Mouse (Mus musculus) heart, adult 2 months (tissue): Measurements from ENCODE around the gene Slc25a28. TPM values are rescaled to one million over a fixed set of nuclear protein-coding genes. Genes with fewer than 3 reads are reported as not detected.

Source experiments
- DNase-seq, 2 experiments: peaks; one replicate each; pipeline ENCODE4 v3.0.0; 2021
- H3K27ac ChIP-seq: fragments of 200-600 bp; 2 replicates; pipeline ENCODE4 v1.8.1; 2022
- H3K27me3 ChIP-seq: fragments of 200-500 bp; 2 replicates; pipeline ENCODE4 v1.6.1; 2012; ENCODE audit warnings: mild to moderate bottlenecking, low read length, inconsistent platforms, mixed read lengths; ENCODE audit not compliant: control insufficient read depth, insufficient read depth
- H3K36me3 ChIP-seq: fragments of 200-500 bp; 2 replicates; pipeline ENCODE4 v1.6.1; 2012; ENCODE audit warnings: low read length, inconsistent platforms; ENCODE audit not compliant: control insufficient read depth, insufficient read depth
- H3K4me1 ChIP-seq: fragments of 200-500 bp; 2 replicates; pipeline ENCODE4 v1.6.1; 2011; ENCODE audit warnings: low read length; ENCODE audit not compliant: control insufficient read depth, insufficient read depth
- H3K4me3 ChIP-seq: fragments of 200-600 bp; 2 replicates; pipeline ENCODE4 v1.8.1; 2022
- H3K79me2 ChIP-seq: fragments of 200-500 bp; replicated peaks from 2 replicates; pipeline ENCODE4 v1.6.1; 2012; ENCODE audit warnings: mild to moderate bottlenecking, inconsistent platforms, low read length, moderate library complexity, mixed read lengths; ENCODE audit not compliant: control insufficient read depth, insufficient read depth
- H3K9ac ChIP-seq: fragments of 200-500 bp; 2 replicates; pipeline ENCODE4 v1.6.1; 2012; ENCODE audit warnings: low read depth, mild to moderate bottlenecking, control low read depth, inconsistent platforms, low read length, mixed read lengths
- CTCF ChIP-seq: fragments of 200-600 bp; IDR thresholded peaks from 2 replicates; pipeline ENCODE4 v1.8.1; 2022; ENCODE audit warnings: antibody characterized with exemption, mild to moderate bottlenecking, moderate library complexity
- EP300 ChIP-seq: fragments of 200-500 bp; IDR thresholded peaks from 2 replicates; pipeline ENCODE4 v1.6.1; 2011; ENCODE audit warnings: low read depth, low read length, control low read depth; ENCODE audit not compliant: insufficient read depth
- POLR2A ChIP-seq: fragments of 200-500 bp; IDR thresholded peaks from 2 replicates; pipeline ENCODE4 v1.6.1; 2011; ENCODE audit warnings: mild to moderate bottlenecking, low read depth, low read length, control low read depth; ENCODE audit not compliant: insufficient read depth
- WGBS: fragments of 180-500 bp; shearing (Covaris S2); methylation state at CpG from one replicate; pipeline ENCODE4 v1.1.7; 2018; 5-methylcytosine and 5-hydroxymethylcytosine counted together
- intact Hi-C: fragments of 180-260 bp; cut with DNase I; formaldehyde crosslinking; loops from one replicate; pipeline ENCODE4 v1.15.1; 2025
- polyA plus RNA-seq: library from polyadenylated mRNA; depleted of rRNA; stranded (reverse); fragments of >200 nt; gene quantifications from 2 replicates; pipeline ENCODE4 v1.2.3, GENCODE M21; 2012
- total RNA-seq, 2 experiments: library from RNA; stranded (reverse); gene quantifications; 2 replicates each; pipeline ENCODE4 v1.2.3; 2021

The Slc25a28 gene
- total and polyA plus RNA-seq, 3 experiments, result 23.3 to 48.3 (median 31.7) TPM

- Histone ChIP-seq H3K4me1 (peaks cover 6% of the 10 kb centered on the region), H3K27me3 (no peaks in the 10 kb centered on the region), H3K4me3 (peak overlapping the region; percentile 87), H3K79me2 (peaks cover 6% of the 10 kb centered on the region), H3K9ac (peak overlapping the region; percentile 94), H3K36me3 (no peaks in the 10 kb centered on the region; the same call in 1 of the 2 replicates), H3K27ac (peak overlapping the region; percentile 83)
- DNase-seq, result no peak
- TF ChIP-seq CTCF (no peak), POLR2A (no peak), EP300 (no peak)
- 2% methylated on average over 21 of the region's 21 CpGs for WGBS
- intact Hi-C loops, result loop anchor here (5.0 kb wide), 1 partner anchor 79 kb away; the partner anchor contains the start of genes Cox15 and Cutc
Observed at GRCm38 (mm10) chr19:43673513-43674315, 967 bp downstream of the Slc25a28 start.

DNA sequence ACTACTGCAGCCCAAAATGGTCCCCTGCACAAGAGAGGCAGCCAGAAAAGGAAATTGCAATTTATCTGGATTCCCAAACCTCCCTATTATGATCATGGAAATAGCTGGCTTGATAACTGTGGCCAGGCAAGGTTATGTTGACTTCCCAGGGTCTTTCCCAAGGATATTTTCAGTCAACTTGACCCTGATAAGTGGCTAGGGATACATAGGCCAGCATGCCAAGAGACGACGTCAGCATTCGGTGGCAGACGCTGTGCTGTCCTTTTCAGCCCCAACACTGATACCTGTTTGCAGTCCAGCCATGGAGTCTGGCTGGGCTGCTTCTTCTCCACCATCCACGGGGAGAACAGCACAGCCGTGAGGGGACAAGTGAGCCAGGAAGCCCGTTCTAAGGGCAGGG lies 3.6 kb downstream of the Slc25a28 start:
- TF ChIP-seq EP300 (no peak), CTCF (no peak)
- intact Hi-C loops, result loop anchor here (5.0 kb wide), 1 partner anchor 81 kb away; the partner anchor contains the start of genes Cox15 and Cutc
- Histone ChIP-seq H3K79me2 (peaks cover 6% of the 10 kb centered on the region), H3K36me3 (no peaks in the 10 kb centered on the region; the same call in 1 of the 2 replicates), H3K27me3 (no peaks in the 10 kb centered on the region), H3K4me3 (no peak overlapping the region), H3K4me1 (peaks cover 6% of the 10 kb centered on the region), H3K27ac (no peak overlapping the region), H3K9ac (no peak overlapping the region)
- WGBS, result 26% methylated on average over 7 of the region's 7 CpGs
- DNase-seq, result no peak

DNA sequence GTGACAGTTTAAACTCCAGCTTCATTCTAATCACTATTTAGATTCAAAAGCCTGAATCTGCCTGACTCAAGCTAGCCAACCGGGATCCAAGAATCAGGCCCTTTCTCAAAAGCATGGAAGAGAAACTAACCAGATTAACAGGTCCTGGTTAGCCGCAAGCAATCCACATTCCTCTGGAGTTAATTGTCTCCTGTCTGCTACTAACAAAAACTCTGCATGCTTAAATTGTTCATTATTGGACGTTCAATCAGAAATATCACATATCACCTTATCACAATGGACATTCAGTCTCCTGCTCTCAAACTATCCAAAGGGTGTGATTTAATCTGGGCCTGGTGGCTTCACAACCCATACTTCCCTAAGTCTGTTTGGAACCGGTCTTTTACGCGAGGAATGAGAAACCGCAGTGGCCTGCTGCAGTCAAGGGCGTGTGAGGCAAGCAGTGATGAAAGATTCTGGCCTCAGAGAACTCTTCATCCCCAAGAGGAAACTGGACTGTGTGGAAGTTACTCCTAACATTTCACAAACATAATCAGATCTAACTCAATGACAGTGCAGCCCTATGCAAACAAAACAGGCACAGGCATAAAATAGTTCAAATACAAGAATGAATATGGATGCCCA lies 5.4 kb downstream of the Slc25a28 start:
- Histone ChIP-seq H3K9ac (no peak overlapping the region), H3K27ac (no peak overlapping the region), H3K4me1 (peaks cover 6% of the 10 kb centered on the region), H3K79me2 (peaks cover 6% of the 10 kb centered on the region), H3K4me3 (no peak overlapping the region), H3K36me3 (no peaks in the 10 kb centered on the region; the same call in 1 of the 2 replicates), H3K27me3 (no peaks in the 10 kb centered on the region)
- DNase-seq, result peak in 1 of 2 experiments; percentile 53
- intact Hi-C loops, result no loop called here
- 68% methylated on average over 8 of the region's 8 CpGs for WGBS
- no peak for TF ChIP-seq POLR2A
- TF ChIP-seq CTCF, result no peak
- no peak for TF ChIP-seq EP300

GRCm38 (mm10) chr19:43667430-43667809 lies 7.3 kb downstream of the Slc25a28 start:
- intact Hi-C loops, result no loop called here
- 67% methylated on average over 4 of the region's 4 CpGs for WGBS
- no peak overlapping the region for H3K27ac ChIP-seq

GRCm38 (mm10) chr19:43666661-43667429 lies 7.8 kb downstream of the Slc25a28 start:
- H3K79me2 ChIP-seq, result peaks cover 2% of the 10 kb centered on the region
- H3K4me3 ChIP-seq, result no peak overlapping the region
- WGBS, result 63% methylated on average over 22 of the region's 22 CpGs
- TF ChIP-seq EP300 (no peak), POLR2A (no peak), CTCF (no peak)
- intact Hi-C loops, result no loop called here
- H3K27me3 ChIP-seq, result no peaks in the 10 kb centered on the region
- H3K36me3 ChIP-seq, result no peaks in the 10 kb centered on the region; the same call in 1 of the 2 replicates
- no peak overlapping the region; the same call in 1 of the 2 replicates for H3K27ac ChIP-seq
- H3K9ac ChIP-seq, result no peak overlapping the region
- DNase-seq, result peak; percentile 47 to 67
- H3K4me1 ChIP-seq, result peaks cover 2% of the 10 kb centered on the region

More at GRCm38 (mm10) chr19:43667430-43667809, 7.3 kb downstream of the Slc25a28 start:
- TF ChIP-seq POLR2A, result no peak
- peak; percentile 37; the same call in 1 of the 2 replicates for TF ChIP-seq CTCF
- Histone ChIP-seq H3K27me3 (no peaks in the 10 kb centered on the region), H3K79me2 (peaks cover 2% of the 10 kb centered on the region), H3K4me1 (peaks cover 2% of the 10 kb centered on the region), H3K9ac (no peak overlapping the region), H3K4me3 (no peak overlapping the region), H3K36me3 (no peaks in the 10 kb centered on the region; the same call in 1 of the 2 replicates)
- DNase-seq, result no peak
